Mouse (Mus musculus) granulocyte monocyte progenitor cell, adult 5-6 weeks (primary cell): ENCODE data around the gene Gm21488. TPM values are rescaled to one million over a fixed set of nuclear protein-coding genes. Genes with fewer than 3 reads are reported as not detected.
"Not testable (repeated sequence)": the region's sequence is repeated elsewhere in the genome, so short reads cannot be mapped to it uniquely, and the experiment has no call there.

Source experiments
- ATAC-seq: replicated peaks from 2 replicates; pipeline ENCODE4 v1.8.0; 2016; ENCODE audit warnings: mild to moderate bottlenecking, moderate TSS enrichment, inconsistent platforms; ENCODE audit not compliant: poor library complexity, severe bottlenecking
- total RNA-seq, 2 experiments: library from RNA; stranded (forward) in 1 of 2; stranded (reverse) in 1 of 2; fragments of 200-712, 200-1000 nt in 1 of 2; fragments of >200 nt in 1 of 2; fragmentation: Nextera tagmentation in 1 of 2; gene quantifications; 2 replicates each; pipeline ENCODE4 v1.2.3; 2014 to 2017

Gene Gm21488
- total RNA-seq (2014; fragmentation: Nextera tagmentation) (not detected in 2 replicates), total RNA-seq (2017) (not detected in 2 replicates)

- not testable (repeated sequence) for ATAC-seq
Observed at GRCm38 (mm10) chrY:27521820-27522219, at the start of gene Gm21488. Gene Gm21488 (minus strand): TSS chrY:27521920.
